Mouse (Mus musculus) neural tube, embryonic 11.5 days (tissue): ENCODE results near the gene Lsm7. TPM values are rescaled to one million over a fixed set of nuclear protein-coding genes. Genes with fewer than 3 reads are reported as not detected.

Source experiments
- ATAC-seq: fragments of 200-750 bp; cut with Nextera tagmentation; 2 replicates; pipeline ENCODE4 v1.8.0; 2017; ENCODE audit warnings: moderate number of reproducible peaks, mild to moderate bottlenecking, moderate TSS enrichment, moderate library complexity; ENCODE audit not compliant: insufficient read depth, low FRiP score, low TSS enrichment
- DNase-seq: peaks from one replicate; pipeline ENCODE4 v3.0.0-alpha.2; 2015; ENCODE audit warnings: low spot score
- H3K27ac ChIP-seq: fragments of 300-500 bp; sonication (generic); 2 replicates; pipeline ENCODE4 v1.5.1; 2014; ENCODE audit warnings: low read depth, mild to moderate bottlenecking, low read length
- H3K27me3 ChIP-seq: fragments of 300-500 bp; sonication (generic); 2 replicates; pipeline ENCODE4 v1.6.1; 2014; ENCODE audit warnings: mild to moderate bottlenecking, low read length, mixed read lengths; ENCODE audit not compliant: control insufficient read depth, insufficient read depth
- H3K36me3 ChIP-seq: fragments of 300-500 bp; sonication (generic); 2 replicates; pipeline ENCODE4 v1.6.1; 2014; ENCODE audit warnings: mild to moderate bottlenecking, low read length, moderate library complexity, mixed read lengths; ENCODE audit not compliant: control insufficient read depth, insufficient read depth
- H3K4me1 ChIP-seq: fragments of 300-500 bp; sonication (generic); 2 replicates; pipeline ENCODE4 v1.6.1; 2014; ENCODE audit warnings: low read length, mixed read lengths; ENCODE audit not compliant: control insufficient read depth, insufficient read depth
- H3K4me2 ChIP-seq: fragments of 300-500 bp; sonication (generic); 2 replicates; pipeline ENCODE4 v1.6.1; 2014; ENCODE audit warnings: low read depth, mild to moderate bottlenecking, moderate library complexity
- H3K4me3 ChIP-seq: fragments of 300-500 bp; sonication (generic); 2 replicates; pipeline ENCODE4 v1.5.1; 2014; ENCODE audit warnings: low read depth, low read length
- H3K9ac ChIP-seq: fragments of 300-500 bp; sonication (generic); 2 replicates; pipeline ENCODE4 v1.6.1; 2014; ENCODE audit warnings: mild to moderate bottlenecking, low read length
- H3K9me3 ChIP-seq: fragments of 300-500 bp; sonication (generic); 2 replicates; pipeline ENCODE4 v1.6.1; 2016; ENCODE audit warnings: low read length; ENCODE audit not compliant: control insufficient read depth
- WGBS: fragments of 180-500 bp; shearing (Covaris S2); extraction: QIAGEN DNeasy Blood & Tissue Kit; methylation state at CpG from one replicate; pipeline ENCODE4 v1.1.7; 2014; 5-methylcytosine and 5-hydroxymethylcytosine counted together
- polyA plus RNA-seq: library from polyadenylated mRNA; unstranded; fragments of >200 nt; fragmentation: Nextera tagmentation; extraction: Ambion mirVana; gene quantifications from 2 replicates; pipeline ENCODE4 v1.2.1, GENCODE M21; 2014

Gene Lsm7
- polyA plus RNA-seq, 1 experiment from 2014 or later, result 307 TPM

DNA sequence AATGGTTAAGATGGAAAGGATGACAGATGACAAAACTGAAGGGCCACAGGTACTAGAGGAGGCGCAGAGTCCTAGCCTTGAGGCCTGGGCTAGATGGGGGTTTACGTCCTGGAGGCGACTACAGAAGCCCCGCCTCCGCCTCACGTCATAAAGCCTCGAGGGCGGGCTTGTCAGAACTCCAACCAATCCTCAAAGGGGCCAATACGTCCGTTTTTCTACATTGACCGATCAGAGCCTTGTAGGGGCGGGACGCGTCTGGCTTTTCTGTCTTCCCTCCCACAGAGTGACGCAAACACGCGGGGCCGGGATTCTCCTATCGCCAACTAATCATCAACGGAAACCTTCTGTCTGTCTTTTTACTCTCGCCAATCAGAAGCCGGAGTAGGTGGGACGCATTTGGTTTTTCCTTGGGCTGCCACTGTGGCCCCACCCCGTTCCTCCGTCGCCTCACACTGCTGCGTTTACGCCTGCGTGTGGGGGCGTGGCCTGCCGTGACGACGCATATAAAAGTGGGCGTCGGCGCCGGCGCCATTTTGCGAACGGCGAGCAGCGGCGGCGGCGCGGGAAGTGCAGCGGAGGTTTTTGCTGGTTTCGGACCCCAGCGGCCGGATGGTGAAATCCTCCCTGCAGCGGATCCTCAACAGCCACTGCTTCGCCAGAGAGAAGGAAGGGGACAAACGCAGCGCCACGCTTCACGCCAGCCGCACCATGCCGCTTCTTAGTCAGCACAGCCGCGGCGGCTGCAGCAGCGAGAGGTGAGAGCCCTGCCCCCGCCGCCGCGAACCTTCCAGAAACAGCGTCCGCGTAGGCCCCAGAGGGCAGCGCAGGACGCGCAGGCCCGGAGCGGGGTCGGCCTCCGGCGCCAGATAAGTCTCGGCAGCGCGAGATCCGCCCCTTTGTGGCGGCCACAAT is 28.6 kb downstream of the Lsm7 start, which contains the start of gene Oaz1:
TSS of gene Oaz1 (plus strand) at position 506 of the 912 bp plus-strand sequence.
- H3K36me3 ChIP-seq, result peaks cover 4% of the 10 kb centered on the region
- no peaks in the 10 kb centered on the region for H3K9me3 ChIP-seq
- H3K9ac ChIP-seq, result peak within 1 kb of the TSS; percentile 92
- H3K4me2 ChIP-seq, result peak within 1 kb of the TSS; percentile 96
- peak within 1 kb of the TSS; percentile 81 for H3K4me3 ChIP-seq
- peaks cover 14% of the 10 kb centered on the region for H3K4me1 ChIP-seq
- ATAC-seq (peak; percentile 95), DNase-seq (peak; percentile 99)
- H3K27ac ChIP-seq, result peak within 1 kb of the TSS; percentile 76
- no peaks in the 10 kb centered on the region for H3K27me3 ChIP-seq
- under 1% methylated on average over 74 of the region's 82 CpGs for WGBS

DNA sequence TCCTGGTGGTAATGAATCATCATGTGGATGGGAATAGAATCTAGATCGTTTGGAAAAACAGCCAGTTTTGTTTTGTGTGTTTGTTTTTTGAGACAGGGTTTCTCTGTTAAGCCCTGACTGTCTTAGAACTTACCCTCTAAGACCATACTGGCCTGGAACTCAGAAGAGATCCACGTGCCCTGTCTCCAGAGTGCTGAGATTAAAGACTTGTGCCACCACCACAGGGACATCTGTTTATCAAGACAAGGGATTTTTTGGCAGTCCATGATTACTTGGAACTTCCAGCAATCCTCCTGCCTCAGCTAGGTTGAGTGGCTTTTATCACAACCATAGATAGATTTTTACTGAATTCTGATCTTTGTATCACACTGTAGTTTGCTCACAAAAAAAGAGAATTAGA is 30.2 kb downstream of the Lsm7 start:
- Histone ChIP-seq H3K4me2 (no peak overlapping the region), H3K9me3 (no peaks in the 10 kb centered on the region), H3K27me3 (no peaks in the 10 kb centered on the region), H3K36me3 (peaks cover 3% of the 10 kb centered on the region), H3K9ac (no peak overlapping the region), H3K27ac (no peak overlapping the region), H3K4me1 (peaks cover 8% of the 10 kb centered on the region), H3K4me3 (no peak overlapping the region)
- no peak for DNase-seq
- WGBS, result 78% methylated on average over 2 of the region's 2 CpGs
- no peak for ATAC-seq

DNA sequence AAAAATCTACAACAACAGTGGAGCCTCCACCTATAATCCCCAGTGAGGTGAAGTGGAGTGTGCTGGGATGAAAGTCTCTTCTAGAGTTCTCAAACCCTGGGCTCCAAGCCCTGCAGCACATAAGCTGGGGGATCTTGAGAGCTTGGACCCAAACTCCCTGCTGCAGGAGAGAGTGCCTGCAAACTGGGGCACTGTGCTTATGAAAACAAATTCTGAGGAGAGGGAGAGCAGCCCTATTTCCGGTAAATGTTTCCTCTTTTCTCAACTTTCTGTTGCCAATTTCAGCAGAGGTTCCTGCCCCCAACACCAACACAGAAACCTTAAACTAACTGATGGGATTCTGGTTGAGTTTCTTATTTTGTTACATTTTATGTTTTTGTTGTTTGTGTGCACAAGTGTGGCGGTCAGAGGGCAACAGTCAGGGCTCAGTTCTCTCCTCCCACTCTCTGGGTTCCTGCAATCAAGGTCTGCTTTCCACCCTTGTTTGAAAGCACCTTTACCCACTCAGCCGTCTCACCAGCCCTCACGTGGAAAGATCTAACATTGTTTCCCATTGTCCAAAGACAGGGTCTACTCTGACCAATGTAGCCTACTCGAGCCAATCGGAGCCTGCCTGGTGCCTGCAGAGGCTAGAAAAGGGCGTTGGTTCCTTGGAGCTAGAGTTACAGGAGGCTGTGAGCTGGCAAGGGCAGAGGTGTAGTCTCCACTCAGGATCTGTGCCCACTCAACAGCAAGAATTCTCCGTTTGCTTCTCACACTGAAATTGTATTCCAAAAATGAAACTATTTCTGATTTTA is 31.0 kb downstream of the Lsm7 start:
- H3K27ac ChIP-seq, result no peak overlapping the region
- WGBS, result 68% methylated on average over 8 of the region's 8 CpGs
- no peak for ATAC-seq

DNA sequence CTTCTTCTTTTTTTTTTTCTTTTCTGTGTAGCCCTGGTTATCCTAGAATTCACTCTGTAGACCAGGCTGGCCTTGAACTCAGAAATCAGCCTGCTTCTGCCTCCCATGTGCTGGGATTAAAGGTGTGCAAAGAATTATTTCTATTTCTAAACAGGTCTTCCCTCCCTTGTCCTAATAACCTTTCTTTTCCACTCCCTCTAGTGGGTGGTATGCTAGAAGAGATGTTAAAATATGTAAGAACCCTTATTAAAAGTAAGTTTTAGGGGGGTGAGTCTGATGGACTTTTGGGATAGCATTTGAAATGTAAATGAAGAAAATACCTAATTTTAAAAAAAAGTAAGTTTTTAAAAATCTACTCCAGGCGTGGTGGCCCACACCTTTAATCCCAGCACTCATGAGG is 31.7 kb downstream of the Lsm7 start:
- ATAC-seq (no peak), DNase-seq (no peak)
- 100% methylated on average over 1 of the region's 1 CpGs for WGBS
- no peaks in the 10 kb centered on the region for H3K36me3 ChIP-seq
- H3K9me3 ChIP-seq, result no peaks in the 10 kb centered on the region
- H3K4me2 ChIP-seq, result no peak overlapping the region
- H3K27me3 ChIP-seq, result no peaks in the 10 kb centered on the region
- no peak overlapping the region for H3K9ac ChIP-seq
- H3K4me1 ChIP-seq, result peaks cover 8% of the 10 kb centered on the region
- H3K27ac ChIP-seq, result no peak overlapping the region
- H3K4me3 ChIP-seq, result no peak overlapping the region

More for the DNA sequence above, 31.0 kb downstream of the Lsm7 start:
- DNase-seq, result no peak
- Histone ChIP-seq H3K36me3 (no peaks in the 10 kb centered on the region), H3K9ac (no peak overlapping the region), H3K9me3 (no peaks in the 10 kb centered on the region), H3K4me2 (no peak overlapping the region), H3K4me3 (no peak overlapping the region), H3K27me3 (no peaks in the 10 kb centered on the region), H3K4me1 (peaks cover 8% of the 10 kb centered on the region)

- ATAC-seq (no peak), DNase-seq (no peak)
- H3K36me3 ChIP-seq, result no peaks in the 10 kb centered on the region
- no peak overlapping the region for H3K27ac ChIP-seq
- H3K9me3 ChIP-seq, result no peaks in the 10 kb centered on the region
- WGBS, result 93% methylated on average over 5 of the region's 5 CpGs
- H3K4me2 ChIP-seq, result no peak overlapping the region
- H3K27me3 ChIP-seq, result no peaks in the 10 kb centered on the region
- H3K4me1 ChIP-seq, result peaks cover 3% of the 10 kb centered on the region
- H3K4me3 ChIP-seq, result no peak overlapping the region
- H3K9ac ChIP-seq, result no peak overlapping the region
These were observed 32.5 kb downstream of the Lsm7 start for GRCm38 (mm10) chr10:80822528-80822927.

DNA sequence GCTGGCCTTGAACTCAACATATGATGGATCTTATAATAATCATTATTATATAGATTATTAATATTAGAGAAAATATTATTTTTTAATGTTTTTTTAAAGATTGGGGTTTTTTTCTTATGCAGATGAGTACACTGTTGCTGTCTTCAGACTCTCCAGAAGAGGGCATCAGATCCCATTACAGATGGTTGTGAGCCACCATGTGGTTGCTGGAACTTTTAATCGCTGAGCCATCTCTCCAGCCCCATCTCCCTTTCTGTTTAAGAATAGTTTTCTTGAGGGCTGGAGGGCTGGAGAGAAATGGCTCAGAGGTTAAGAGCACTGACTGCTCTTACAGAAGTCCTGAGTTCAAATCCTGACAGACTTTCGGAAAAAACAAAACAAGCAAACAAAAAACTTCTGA is 33.0 kb downstream of the Lsm7 start:
- no peaks in the 10 kb centered on the region for H3K27me3 ChIP-seq
- no peaks in the 10 kb centered on the region for H3K4me1 ChIP-seq
- ATAC-seq (no peak), DNase-seq (no peak)
- 49% methylated on average over 2 of the region's 2 CpGs for WGBS
- no peak overlapping the region for H3K4me3 ChIP-seq
- no peak overlapping the region for H3K9ac ChIP-seq
- no peak overlapping the region for H3K27ac ChIP-seq
- H3K9me3 ChIP-seq, result no peaks in the 10 kb centered on the region
- no peak overlapping the region for H3K4me2 ChIP-seq
- no peaks in the 10 kb centered on the region for H3K36me3 ChIP-seq

DNA sequence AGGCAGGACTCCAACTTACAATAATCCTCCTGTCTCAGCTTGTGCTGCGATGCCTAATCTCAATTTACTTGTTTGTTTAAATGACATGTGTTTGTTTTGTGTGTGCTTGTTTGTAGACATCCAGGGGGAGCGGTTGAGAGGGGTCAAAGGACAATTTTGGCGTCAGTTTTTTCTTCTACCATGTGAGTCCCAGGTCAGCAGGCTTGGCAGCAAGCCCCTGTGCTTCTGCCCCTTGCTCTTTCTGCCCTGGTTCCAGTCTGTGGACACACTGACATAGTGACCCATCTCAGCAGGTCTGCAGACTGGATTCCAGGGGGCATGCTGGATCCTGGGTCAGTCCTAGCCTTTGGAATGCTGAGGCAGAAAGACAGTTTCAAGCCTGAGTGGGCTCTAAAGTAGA is 35.6 kb downstream of the Lsm7 start:
- Histone ChIP-seq H3K4me1 (no peaks in the 10 kb centered on the region), H3K4me2 (no peak overlapping the region), H3K27me3 (no peaks in the 10 kb centered on the region), H3K36me3 (no peaks in the 10 kb centered on the region), H3K27ac (no peak overlapping the region), H3K9ac (no peak overlapping the region), H3K4me3 (no peak overlapping the region), H3K9me3 (no peaks in the 10 kb centered on the region)
- DNase-seq (no peak), ATAC-seq (no peak)
- WGBS, result 72% methylated on average over 3 of the region's 3 CpGs

DNA sequence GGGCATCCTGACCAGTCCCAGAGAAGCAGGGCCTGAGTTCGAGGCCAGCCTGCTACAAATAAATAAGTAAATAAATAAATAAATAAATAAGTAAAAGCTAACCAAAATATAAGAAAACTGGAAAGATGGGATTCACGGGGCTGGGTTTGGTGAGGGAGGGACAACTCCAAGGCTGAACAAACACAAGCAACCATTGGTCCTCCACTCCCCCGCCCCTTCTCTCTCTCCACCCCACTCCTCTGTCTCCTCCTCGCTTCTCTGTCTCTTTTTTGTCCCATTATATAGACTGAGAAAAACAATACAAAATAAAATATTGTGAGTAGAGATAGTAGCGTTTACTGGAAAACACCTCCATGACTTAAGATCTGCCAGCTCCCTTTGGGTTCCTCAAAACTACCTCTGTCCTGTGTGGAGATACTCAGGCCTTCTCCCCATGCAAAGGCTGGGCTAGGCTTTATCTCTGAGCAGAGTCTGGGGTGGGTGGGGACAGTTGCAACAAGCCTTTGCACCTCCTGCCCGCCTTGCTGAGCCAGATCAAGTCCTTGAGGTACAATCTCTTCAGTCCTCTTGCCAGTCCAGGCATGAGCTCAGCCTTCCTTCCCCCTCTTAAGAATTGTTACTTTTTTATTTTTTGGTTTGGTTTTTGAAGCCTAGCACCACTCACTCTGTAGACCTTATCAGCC is 36.3 kb downstream of the Lsm7 start:
- no peaks in the 10 kb centered on the region for H3K27me3 ChIP-seq
- no peak overlapping the region for H3K27ac ChIP-seq
- H3K36me3 ChIP-seq, result no peaks in the 10 kb centered on the region
- no peaks in the 10 kb centered on the region for H3K4me1 ChIP-seq
- ATAC-seq (no peak), DNase-seq (no peak)
- no peaks in the 10 kb centered on the region for H3K9me3 ChIP-seq
- H3K4me3 ChIP-seq, result no peak overlapping the region
- no peak overlapping the region for H3K4me2 ChIP-seq
- WGBS, result 61% methylated on average over 6 of the region's 6 CpGs
- no peak overlapping the region for H3K9ac ChIP-seq
